Mouse (Mus musculus) spleen, adult 2 months (tissue): ENCODE data around the gene Stard9. TPM values are rescaled to one million over a fixed set of nuclear protein-coding genes. Genes with fewer than 3 reads are reported as not detected.
A peak's percentile ranks its signal among the peaks of the same experiment; 100 is the strongest.

Source experiments
- DNase-seq, 2 experiments: peaks; one replicate each; pipeline versions ENCODE4 v3.0.0 to v3.0.0-alpha.2; 2012 to 2021; ENCODE audit warnings: low spot score in 2 of 2, low read depth in 1 of 2
- H3K27ac ChIP-seq: fragments of 200-500 bp; 2 replicates; pipeline ENCODE4 v1.5.1; 2012; ENCODE audit warnings: low read length, inconsistent platforms; ENCODE audit not compliant: insufficient read depth
- H3K27me3 ChIP-seq: fragments of 200-500 bp; 2 replicates; pipeline ENCODE4 v1.6.1; 2012; ENCODE audit warnings: mild to moderate bottlenecking, moderate library complexity, low read length, inconsistent platforms; ENCODE audit not compliant: control insufficient read depth, insufficient read depth
- H3K36me3 ChIP-seq: fragments of 200-500 bp; 2 replicates; pipeline ENCODE4 v1.6.1; 2012; ENCODE audit warnings: mild to moderate bottlenecking, low read length, inconsistent platforms; ENCODE audit not compliant: control insufficient read depth, insufficient read depth
- H3K4me1 ChIP-seq: fragments of 200-500 bp; 2 replicates; pipeline ENCODE4 v1.6.1; 2011; ENCODE audit warnings: inconsistent platforms; ENCODE audit not compliant: control insufficient read depth, insufficient read depth, insufficient read length
- H3K4me3 ChIP-seq: fragments of 200-500 bp; 2 replicates; pipeline ENCODE4 v1.5.1; 2011; ENCODE audit warnings: mild to moderate bottlenecking, inconsistent platforms; ENCODE audit not compliant: insufficient read depth, insufficient read length; ENCODE audit errors: extremely low read depth
- CTCF ChIP-seq: fragments of 200-500 bp; IDR thresholded peaks from 2 replicates; pipeline ENCODE4 v1.5.1; 2011; ENCODE audit warnings: mild to moderate bottlenecking, inconsistent platforms; ENCODE audit not compliant: insufficient read depth, insufficient read length, insufficient replicate concordance; ENCODE audit errors: extremely low read depth
- POLR2A ChIP-seq: fragments of 200-500 bp; IDR thresholded peaks from 2 replicates; pipeline ENCODE4 v1.6.1; 2011; ENCODE audit warnings: low read depth, low read length, inconsistent platforms
- WGBS: fragments of 180-500 bp; shearing (Covaris S2); methylation state at CpG from one replicate; pipeline ENCODE4 v1.1.7; 2018; 5-methylcytosine and 5-hydroxymethylcytosine counted together
- polyA plus RNA-seq: library from polyadenylated mRNA; depleted of rRNA; stranded (reverse); fragments of >200 nt; gene quantifications from 2 replicates; pipeline ENCODE4 v1.2.3, GENCODE M21; 2012

Gene Stard9
- polyA plus RNA-seq, 1 experiment = 4.4 TPM

DNA sequence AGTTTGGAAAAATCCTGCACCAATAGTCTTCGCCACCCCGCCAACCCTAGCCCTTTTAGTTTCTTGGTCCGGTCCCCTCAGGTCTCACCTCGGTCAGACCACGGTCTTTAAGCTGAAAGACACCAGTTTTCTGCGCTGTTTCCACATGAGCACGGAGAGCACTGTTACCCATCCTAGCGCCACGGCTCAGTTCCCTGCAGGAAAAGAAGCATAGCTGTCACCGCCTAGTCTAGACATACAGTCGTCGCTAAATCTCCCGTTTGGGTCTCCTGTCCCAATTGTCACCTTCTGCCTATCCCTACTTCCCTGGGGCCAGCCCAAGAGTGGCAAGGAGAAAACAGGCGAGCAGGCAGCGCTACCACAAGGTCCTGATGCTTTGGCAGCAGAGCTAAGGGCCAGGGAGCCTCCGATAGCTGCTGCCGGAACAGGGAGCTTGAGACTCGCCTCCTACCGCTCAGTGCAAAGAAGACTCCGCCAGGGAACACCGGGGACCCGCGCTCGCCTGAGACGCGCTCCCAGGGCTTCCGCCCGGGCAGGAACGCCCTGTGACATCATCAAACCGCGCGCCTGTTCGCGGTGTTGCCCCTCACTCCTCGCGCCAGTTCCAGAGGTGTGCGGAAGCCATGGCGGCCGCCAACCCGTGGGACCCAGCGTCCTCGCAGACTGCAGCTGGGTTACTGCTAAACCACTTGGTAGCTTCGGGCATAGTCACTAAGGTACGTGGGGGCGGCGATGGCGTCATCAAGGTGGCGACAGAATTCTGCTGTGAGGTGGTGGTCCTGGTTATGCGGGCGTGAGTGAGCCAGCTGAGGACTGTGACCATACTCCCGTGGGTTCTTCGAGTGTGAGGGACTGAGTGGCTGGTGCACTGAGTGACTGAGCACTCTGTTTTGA lies 19.8 kb upstream of the Stard9 start, which contains the start of the genes Haus2 and Lrrc57:
Gene Haus2, plus strand, starts transcription at position 554 of the 894 bp plus-strand sequence.
Gene Lrrc57, minus strand, starts transcription at position 691 of the 894 bp plus-strand sequence.
- Histone ChIP-seq H3K4me3 (peak within 1 kb of the TSS; percentile 100), H3K36me3 (peaks cover 8% of the 10 kb centered on the region), H3K27me3 (no peaks in the 10 kb centered on the region), H3K27ac (peak within 1 kb of the TSS; percentile 84), H3K4me1 (no peaks in the 10 kb centered on the region)
- DNase-seq = peak; percentile 71 to 86
- WGBS = under 1% methylated on average over 52 of the region's 52 CpGs
- TF ChIP-seq POLR2A (peak; percentile 66), CTCF (no peak)

DNA sequence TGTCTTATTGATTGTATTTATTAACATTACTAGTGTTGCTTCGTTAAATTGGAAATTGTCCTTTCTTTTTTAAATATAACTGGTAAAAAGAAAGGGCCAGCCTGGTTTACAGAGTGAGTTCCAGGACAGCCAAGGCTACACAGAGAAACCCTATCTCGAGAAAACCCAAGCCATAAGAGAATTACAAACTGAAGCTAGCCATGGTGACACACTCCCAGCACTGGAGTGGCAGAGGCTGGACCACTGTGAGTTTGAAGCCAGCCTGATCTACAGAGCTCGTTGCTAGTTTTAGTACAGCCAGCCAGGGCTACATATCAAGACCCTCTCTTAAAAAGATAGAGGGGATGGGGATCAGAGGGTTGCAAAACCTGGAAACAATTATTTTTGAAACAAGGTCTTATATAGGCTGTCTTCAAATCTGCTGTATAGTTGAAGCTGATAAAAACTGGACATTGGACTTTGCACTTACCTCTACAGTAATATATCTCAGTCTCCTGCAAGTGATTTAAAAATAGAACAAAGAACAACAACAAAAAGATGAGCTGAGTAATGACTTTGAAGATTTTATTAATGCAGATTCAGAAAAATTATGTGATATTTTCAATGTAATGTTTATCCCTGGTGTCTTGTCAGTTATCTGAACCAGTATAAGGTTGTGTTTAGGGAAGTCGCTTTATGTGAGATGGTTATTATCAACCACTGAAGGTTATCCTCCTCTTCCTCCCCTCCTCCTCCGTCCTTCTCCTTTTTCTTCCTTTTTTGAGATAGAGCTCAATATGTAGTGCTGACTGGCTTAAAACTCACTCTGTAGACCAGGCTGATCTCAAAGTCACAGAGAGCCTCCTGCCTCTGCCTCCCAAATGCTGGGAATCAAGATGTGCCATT lies 12.4 kb upstream of the Stard9 start:
- Histone ChIP-seq H3K36me3 (peaks cover 11% of the 10 kb centered on the region), H3K27ac (no peak overlapping the region)

DNA sequence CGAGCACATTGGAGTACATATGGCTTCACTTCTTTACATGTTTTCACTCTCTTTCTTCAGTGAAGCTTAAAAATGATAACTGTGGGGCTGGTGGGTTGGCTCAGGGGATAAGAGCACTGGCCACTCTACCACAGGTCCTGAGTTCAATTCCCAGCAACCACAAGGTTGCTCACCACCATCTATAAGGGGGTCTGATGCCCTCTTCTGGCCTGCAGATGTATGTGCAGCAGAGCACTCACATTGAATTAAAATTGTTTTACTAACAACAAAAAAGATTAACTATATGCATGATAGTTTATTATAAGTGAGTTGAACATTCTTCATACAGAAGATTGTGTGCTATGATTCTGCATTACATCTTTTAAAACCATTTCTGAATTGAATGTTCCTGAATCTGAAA lies 9.4 kb upstream of the Stard9 start:
- WGBS = 100% methylated on average over 1 of the region's 1 CpGs
- Histone ChIP-seq H3K36me3 (peaks cover 10% of the 10 kb centered on the region), H3K27me3 (no peaks in the 10 kb centered on the region), H3K4me1 (no peaks in the 10 kb centered on the region), H3K27ac (no peak overlapping the region), H3K4me3 (no peak overlapping the region)
- no peak for TF ChIP-seq CTCF
- TF ChIP-seq POLR2A = no peak
- no peak for DNase-seq

More for the DNA sequence above, 12.4 kb upstream of the Stard9 start:
- Histone ChIP-seq H3K4me1 (no peaks in the 10 kb centered on the region), H3K27me3 (no peaks in the 10 kb centered on the region), H3K4me3 (no peak overlapping the region)
- DNase-seq = no peak
- 88% methylated on average over 5 of the region's 5 CpGs for WGBS
- TF ChIP-seq POLR2A (no peak), CTCF (no peak)

- Histone ChIP-seq H3K4me3 (no peak overlapping the region), H3K27ac (no peak overlapping the region), H3K4me1 (no peaks in the 10 kb centered on the region), H3K27me3 (no peaks in the 10 kb centered on the region), H3K36me3 (peaks cover 6% of the 10 kb centered on the region)
- TF ChIP-seq POLR2A = no peak
- no peak for TF ChIP-seq CTCF
- DNase-seq = no peak
These were observed 6.0 kb upstream of the Stard9 start for GRCm38 (mm10) chr2:120622920-120623319.

DNA sequence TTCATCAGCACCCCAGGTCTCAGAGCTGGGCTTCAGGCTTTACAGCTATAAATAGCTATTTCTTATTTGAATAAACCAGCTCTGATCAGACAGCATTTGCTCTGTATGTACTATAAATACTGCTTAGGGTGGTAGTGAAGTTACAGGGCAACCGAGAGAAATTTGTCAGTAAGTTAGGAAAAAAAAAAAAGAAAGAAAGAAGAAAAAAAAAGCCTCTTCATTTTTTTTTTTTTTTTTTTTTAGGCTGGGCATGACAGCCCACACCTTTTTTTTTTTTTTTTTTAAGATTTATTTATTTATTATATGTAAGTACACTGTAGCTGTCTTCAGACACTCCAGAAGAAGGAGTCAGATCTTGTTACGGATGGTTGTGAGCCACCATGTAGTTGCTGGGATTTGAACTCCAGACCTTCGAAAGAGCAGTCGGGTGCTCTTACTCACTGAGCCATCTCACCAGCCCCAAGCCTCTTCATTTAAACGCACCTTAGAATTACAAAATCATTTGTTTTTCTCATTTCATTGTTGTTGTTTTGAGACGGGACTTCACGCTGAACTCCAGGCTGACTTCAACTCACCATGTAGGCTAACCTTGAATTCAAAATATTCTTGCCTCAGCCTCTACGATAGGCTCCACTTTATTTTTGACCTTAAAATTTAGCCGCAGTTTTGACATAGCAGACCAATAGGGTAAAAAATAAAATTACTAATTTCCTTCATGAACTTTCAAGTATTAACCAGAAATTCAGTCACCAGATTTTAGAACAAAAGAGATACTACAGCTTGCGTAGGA lies 650 bp upstream of the Stard9 start:
- no peak for TF ChIP-seq POLR2A
- no peak for TF ChIP-seq CTCF
- Histone ChIP-seq H3K4me1 (no peaks in the 10 kb centered on the region; the same call in 1 of the 2 replicates), H3K27me3 (no peaks in the 10 kb centered on the region), H3K4me3 (peak overlapping the region; percentile 0; the same call in 1 of the 2 replicates), H3K27ac (no peak overlapping the region), H3K36me3 (no peaks in the 10 kb centered on the region)
- WGBS = 19% methylated on average over 10 of the region's 10 CpGs
- no peak for DNase-seq

DNA sequence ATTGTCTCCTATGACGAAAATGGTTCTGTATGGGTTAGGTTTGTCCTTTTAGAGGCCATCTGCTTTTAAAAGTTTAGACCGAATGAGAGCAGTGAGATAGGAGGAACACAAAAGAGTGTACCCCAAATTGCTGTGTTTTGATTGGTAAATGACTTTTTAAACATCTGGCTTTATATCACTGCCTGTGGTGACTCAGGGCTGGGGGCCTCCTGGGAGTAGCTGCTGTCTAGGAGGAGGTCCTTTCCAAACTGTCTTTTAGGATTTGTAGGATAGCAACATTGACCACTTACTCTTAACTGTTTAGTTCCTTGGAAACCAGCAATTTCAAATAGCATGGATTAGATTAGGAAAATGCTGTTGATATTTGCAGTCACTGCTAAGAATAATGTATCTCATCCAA lies 1.3 kb downstream of the Stard9 start:
- WGBS = 90% methylated on average over 2 of the region's 2 CpGs
- Histone ChIP-seq H3K4me3 (no peak overlapping the region), H3K36me3 (no peaks in the 10 kb centered on the region), H3K27ac (no peak overlapping the region), H3K4me1 (no peaks in the 10 kb centered on the region; the same call in 1 of the 2 replicates), H3K27me3 (no peaks in the 10 kb centered on the region)
- DNase-seq = no peak
- TF ChIP-seq CTCF (no peak), POLR2A (no peak)
